Mouse (Mus musculus) G1E (cell line): ENCODE data around the gene Ublcp1.

Source experiments
- CTCF ChIP-seq: IDR thresholded peaks from 2 replicates; pipeline ENCODE4 v1.5.1; 2012; ENCODE audit warnings: low read depth, low read length, inconsistent platforms, mixed read lengths
- GATA1 ChIP-seq: IDR thresholded peaks from 2 replicates; pipeline ENCODE4 v1.6.1; 2012; ENCODE audit warnings: borderline replicate concordance, low read length, inconsistent platforms, mixed read lengths
- POLR2AphosphoS5 ChIP-seq: IDR thresholded peaks from 2 replicates; pipeline ENCODE4 v1.6.1; 2012; ENCODE audit warnings: low read depth, low read length, inconsistent platforms; ENCODE audit not compliant: insufficient replicate concordance
- TAL1 ChIP-seq: conservative IDR thresholded peaks from 2 replicates; pipeline ENCODE4 v1.6.1; 2012; ENCODE audit warnings: low read depth, low read length, inconsistent platforms, mixed read lengths

- TF ChIP-seq CTCF: no peak
- no peak for TF ChIP-seq TAL1
- TF ChIP-seq GATA1: no peak
- TF ChIP-seq POLR2AphosphoS5: no peak
These were observed 32.6 kb upstream of the Ublcp1 start for GRCm38 (mm10) chr11:44502931-44503330.
